Mouse (Mus musculus) limb, embryonic 13.5 days (tissue): ENCODE data around the gene Nav2. TPM values are rescaled to one million over a fixed set of nuclear protein-coding genes. Genes with fewer than 3 reads are reported as not detected.

Experiments
- ATAC-seq: fragments of 200-750 bp; cut with Nextera tagmentation; 2 replicates; pipeline ENCODE4 v1.8.0; 2017; ENCODE audit warnings: low read depth, moderate number of reproducible peaks, moderate TSS enrichment; ENCODE audit not compliant: low FRiP score
- H3K27ac ChIP-seq: fragments of 300-500 bp; sonication (generic); 2 replicates; pipeline ENCODE4 v1.5.1; 2015; ENCODE audit warnings: inconsistent platforms, mild to moderate bottlenecking, moderate library complexity
- H3K27me3 ChIP-seq: fragments of 300-500 bp; sonication (generic); 2 replicates; pipeline ENCODE4 v1.6.1; 2015; ENCODE audit warnings: mild to moderate bottlenecking, inconsistent platforms
- H3K36me3 ChIP-seq: fragments of 300-500 bp; sonication (generic); 2 replicates; pipeline ENCODE4 v1.6.1; 2015; ENCODE audit warnings: inconsistent platforms, mild to moderate bottlenecking, moderate library complexity
- H3K4me1 ChIP-seq: fragments of 300-500 bp; sonication (generic); 2 replicates; pipeline ENCODE4 v1.6.1; 2015; ENCODE audit warnings: inconsistent platforms
- H3K4me2 ChIP-seq: fragments of 300-500 bp; sonication (generic); replicated peaks from 2 replicates; pipeline ENCODE4 v1.6.1; 2015; ENCODE audit warnings: inconsistent platforms, mild to moderate bottlenecking, moderate library complexity
- H3K4me3 ChIP-seq: fragments of 300-500 bp; sonication (generic); 2 replicates; pipeline ENCODE4 v1.5.1; 2015; ENCODE audit warnings: moderate library complexity, mild to moderate bottlenecking, inconsistent platforms
- H3K9ac ChIP-seq: fragments of 300-500 bp; sonication (generic); 2 replicates; pipeline ENCODE4 v1.6.1; 2015; ENCODE audit warnings: mild to moderate bottlenecking, inconsistent platforms
- H3K9me3 ChIP-seq: fragments of 300-500 bp; sonication (generic); 2 replicates; pipeline ENCODE4 v1.6.1; 2016; ENCODE audit warnings: inconsistent platforms
- WGBS: fragments of 180-500 bp; shearing (Covaris S2); methylation state at CpG from one replicate; pipeline ENCODE4 v1.1.7; 2015; 5-methylcytosine and 5-hydroxymethylcytosine counted together
- polyA plus RNA-seq: library from polyadenylated mRNA; unstranded; fragments of >200 nt; fragmentation: Nextera tagmentation; extraction: Ambion mirVana; gene quantifications from 2 replicates; pipeline ENCODE4 v1.2.1, GENCODE M21; 2015

Nav2 gene
- polyA plus RNA-seq, 1 experiment from 2014 or later, result 17.4 TPM

DNA sequence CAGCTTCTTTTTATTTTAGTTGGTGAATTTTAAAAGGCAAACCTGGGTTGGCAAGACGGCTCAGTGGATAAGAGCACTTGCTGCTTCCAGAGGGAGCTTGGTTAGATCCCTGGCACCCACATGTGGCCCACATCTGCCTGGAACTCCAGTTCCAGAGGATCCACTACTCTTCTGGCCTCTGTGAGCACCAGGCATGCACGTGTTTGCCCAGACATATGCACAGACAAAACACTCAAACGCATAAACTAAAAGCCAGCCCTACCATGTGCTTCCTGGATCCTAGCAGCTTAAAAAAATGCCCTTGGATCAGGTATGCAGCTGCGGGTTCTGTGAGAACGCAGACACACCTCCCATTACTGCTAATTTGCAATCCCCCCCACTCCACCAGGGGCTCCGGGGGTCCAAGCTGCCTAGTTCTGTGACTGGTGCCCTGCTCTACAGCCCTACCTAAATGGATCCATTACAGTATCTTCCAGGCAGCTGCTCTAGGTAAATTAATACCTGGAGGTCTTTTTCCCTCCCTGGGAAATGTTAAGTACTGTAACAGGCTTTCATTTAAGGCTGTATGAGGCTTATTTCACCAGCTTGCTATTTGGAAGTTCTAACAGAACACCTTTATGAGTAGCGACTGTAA, 603.4 kb downstream of the Nav2 start:
- no peak overlapping the region for H3K9ac ChIP-seq
- no peaks in the 10 kb centered on the region; the same call in 1 of the 2 replicates for H3K36me3 ChIP-seq
- H3K4me1 ChIP-seq, result peaks cover 54% of the 10 kb centered on the region
- H3K4me3 ChIP-seq, result no peak overlapping the region
- peak overlapping the region; percentile 76 for H3K27ac ChIP-seq
- 11% methylated on average over 7 of the region's 7 CpGs for WGBS
- ATAC-seq, result peak; percentile 72
- H3K4me2 ChIP-seq, result peak overlapping the region; percentile 17
- no peaks in the 10 kb centered on the region for H3K9me3 ChIP-seq
- peaks cover 9% of the 10 kb centered on the region; the same call in 1 of the 2 replicates for H3K27me3 ChIP-seq

DNA sequence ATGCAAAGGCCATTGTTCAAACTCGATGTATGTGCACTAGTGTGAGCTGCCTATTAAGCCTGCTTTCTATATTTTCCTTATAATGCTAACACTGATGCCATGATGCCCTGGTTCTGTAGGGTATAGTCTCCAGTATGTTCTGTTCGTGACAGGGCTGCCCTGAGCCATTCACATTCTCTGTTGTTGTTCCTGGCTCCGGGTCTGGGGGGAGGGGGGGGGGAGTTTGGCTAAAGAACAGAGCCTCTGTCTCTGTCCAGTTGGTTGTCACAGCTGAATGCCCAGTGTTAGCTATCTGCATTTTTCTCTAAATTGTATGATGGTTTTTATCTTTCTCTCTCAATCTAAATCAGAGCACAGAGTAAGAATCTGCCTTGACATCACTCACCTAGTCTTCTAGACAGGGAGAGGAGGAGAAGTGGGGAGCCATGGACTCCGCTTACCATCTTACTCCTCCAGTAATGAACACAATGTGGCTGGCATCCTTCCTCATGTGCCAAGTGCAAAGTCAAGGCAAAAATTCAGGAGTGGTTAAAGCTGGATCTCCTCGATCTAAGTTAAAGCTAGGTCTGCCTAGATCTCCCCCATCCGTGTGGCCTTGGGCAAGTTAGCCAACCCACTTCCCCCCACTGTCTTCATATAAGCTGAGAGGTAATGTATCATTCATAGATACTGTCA, 605.4 kb downstream of the Nav2 start:
- 81% methylated on average over 6 of the region's 6 CpGs for WGBS
- no peak for ATAC-seq

DNA sequence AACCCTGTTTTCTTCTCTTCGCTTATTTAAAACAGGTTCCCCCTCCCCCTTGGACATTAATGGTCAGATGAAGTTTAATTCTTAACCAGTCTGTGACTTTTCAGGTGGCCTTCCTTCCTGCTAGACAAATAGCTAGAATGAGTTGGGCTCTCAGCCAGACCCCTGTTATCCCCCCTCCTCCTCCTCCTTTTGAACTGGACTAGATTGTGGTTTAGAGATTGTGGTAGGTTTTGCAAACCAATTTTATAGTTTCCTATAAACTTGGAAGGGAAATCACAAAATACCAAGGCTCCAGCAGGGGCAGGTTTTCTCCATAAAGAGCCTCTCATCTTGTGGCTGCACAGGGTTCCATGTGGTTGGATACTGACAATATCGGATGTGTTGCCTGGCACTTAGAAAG, 606.5 kb downstream of the Nav2 start:
- Histone ChIP-seq H3K36me3 (no peaks in the 10 kb centered on the region), H3K4me1 (peaks cover 52% of the 10 kb centered on the region), H3K27me3 (peaks cover 10% of the 10 kb centered on the region; the same call in 1 of the 2 replicates), H3K9me3 (no peaks in the 10 kb centered on the region), H3K9ac (no peak overlapping the region), H3K4me2 (no peak overlapping the region), H3K27ac (no peak overlapping the region; the same call in 1 of the 2 replicates), H3K4me3 (no peak overlapping the region)
- no peak for ATAC-seq
- WGBS, result 48% methylated on average over 2 of the region's 2 CpGs

More for the DNA sequence above, 605.4 kb downstream of the Nav2 start:
- peaks cover 54% of the 10 kb centered on the region for H3K4me1 ChIP-seq
- H3K4me2 ChIP-seq, result no peak overlapping the region
- no peak overlapping the region for H3K9ac ChIP-seq
- no peak overlapping the region for H3K27ac ChIP-seq
- H3K9me3 ChIP-seq, result no peaks in the 10 kb centered on the region
- no peak overlapping the region for H3K4me3 ChIP-seq
- no peaks in the 10 kb centered on the region for H3K36me3 ChIP-seq
- H3K27me3 ChIP-seq, result peaks cover 10% of the 10 kb centered on the region; the same call in 1 of the 2 replicates

DNA sequence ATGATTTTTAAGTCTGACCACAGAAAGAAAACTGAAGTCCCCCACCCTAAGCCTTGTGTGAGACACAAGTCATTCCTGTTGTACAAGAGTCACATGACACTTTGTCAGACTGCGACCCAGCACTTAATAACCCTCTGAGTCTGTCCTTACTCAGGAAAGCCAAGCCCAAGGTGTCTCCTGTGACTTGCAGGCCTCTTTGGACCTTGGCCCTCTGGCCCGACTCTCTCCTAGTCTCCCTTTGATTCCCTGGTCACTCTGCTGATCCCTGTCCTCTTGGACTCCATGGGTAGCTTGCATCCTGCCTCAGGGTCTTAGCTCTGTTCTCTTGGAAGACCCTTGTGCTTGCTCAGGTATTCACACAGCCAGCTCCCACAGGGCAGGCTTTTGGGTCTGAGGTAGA, 612.0 kb downstream of the Nav2 start:
- Histone ChIP-seq H3K36me3 (no peaks in the 10 kb centered on the region), H3K9ac (no peak overlapping the region), H3K27me3 (peaks cover 28% of the 10 kb centered on the region; the same call in 1 of the 2 replicates), H3K27ac (no peak overlapping the region), H3K9me3 (no peaks in the 10 kb centered on the region), H3K4me3 (no peak overlapping the region), H3K4me1 (peaks cover 55% of the 10 kb centered on the region), H3K4me2 (no peak overlapping the region)
- ATAC-seq, result no peak
- WGBS, result 45% methylated on average over 2 of the region's 2 CpGs

DNA sequence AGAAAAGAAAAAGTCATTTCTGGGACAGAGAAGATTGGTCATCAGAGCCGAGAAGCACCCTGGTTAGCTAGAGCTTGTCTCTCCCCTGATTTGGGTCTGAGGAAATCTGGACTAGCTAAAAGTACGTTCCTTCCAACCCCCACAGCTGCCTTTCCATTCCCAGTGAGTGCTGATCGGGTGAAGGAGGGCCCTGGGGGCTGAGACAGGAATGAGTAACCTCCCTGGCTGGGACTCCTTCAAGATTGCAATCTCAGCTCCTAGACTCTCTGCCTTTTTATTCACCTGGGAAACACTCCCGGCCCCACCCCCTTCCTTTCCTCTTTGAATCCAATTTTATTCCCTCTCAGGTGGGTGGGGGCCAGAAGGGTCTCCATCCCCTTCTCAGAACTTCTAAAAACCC, 612.8 kb downstream of the Nav2 start:
- WGBS, result 7% methylated on average over 4 of the region's 4 CpGs
- peaks cover 56% of the 10 kb centered on the region for H3K4me1 ChIP-seq
- no peaks in the 10 kb centered on the region for H3K36me3 ChIP-seq
- H3K27me3 ChIP-seq, result peaks cover 25% of the 10 kb centered on the region; the same call in 1 of the 2 replicates
- no peak for ATAC-seq
- H3K27ac ChIP-seq, result no peak overlapping the region
- no peak overlapping the region for H3K9ac ChIP-seq
- no peak overlapping the region for H3K4me3 ChIP-seq
- H3K9me3 ChIP-seq, result no peaks in the 10 kb centered on the region
- peak overlapping the region; percentile 82 for H3K4me2 ChIP-seq

DNA sequence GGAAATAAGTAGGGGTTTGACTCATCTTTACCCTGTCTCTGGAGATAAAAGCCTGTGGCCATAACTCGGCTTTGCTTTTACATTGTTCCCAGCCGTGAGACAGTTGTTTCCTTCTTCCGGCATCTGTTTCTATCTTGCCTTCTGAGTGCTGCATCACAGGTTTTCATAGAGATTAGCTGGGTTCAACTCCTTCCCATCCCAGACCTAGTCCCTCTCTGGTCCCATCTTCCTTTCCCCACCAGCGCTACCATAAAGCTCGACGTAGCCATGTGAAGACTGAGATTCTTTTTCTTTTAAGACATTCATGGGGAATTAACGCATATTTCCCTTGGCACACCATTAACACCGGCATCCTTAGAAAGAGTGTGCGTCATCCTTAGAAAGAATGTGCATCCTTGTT, 613.5 kb downstream of the Nav2 start:
- no peak overlapping the region for H3K27ac ChIP-seq
- peaks cover 56% of the 10 kb centered on the region for H3K4me1 ChIP-seq
- H3K4me2 ChIP-seq, result peak overlapping the region; percentile 82
- H3K36me3 ChIP-seq, result no peaks in the 10 kb centered on the region
- H3K4me3 ChIP-seq, result peak overlapping the region; percentile 47
- ATAC-seq, result no peak; the same call in 1 of the 2 replicates
- H3K9ac ChIP-seq, result no peak overlapping the region
- peaks cover 25% of the 10 kb centered on the region; the same call in 1 of the 2 replicates for H3K27me3 ChIP-seq
- WGBS, result 4% methylated on average over 9 of the region's 9 CpGs
- no peaks in the 10 kb centered on the region for H3K9me3 ChIP-seq

DNA sequence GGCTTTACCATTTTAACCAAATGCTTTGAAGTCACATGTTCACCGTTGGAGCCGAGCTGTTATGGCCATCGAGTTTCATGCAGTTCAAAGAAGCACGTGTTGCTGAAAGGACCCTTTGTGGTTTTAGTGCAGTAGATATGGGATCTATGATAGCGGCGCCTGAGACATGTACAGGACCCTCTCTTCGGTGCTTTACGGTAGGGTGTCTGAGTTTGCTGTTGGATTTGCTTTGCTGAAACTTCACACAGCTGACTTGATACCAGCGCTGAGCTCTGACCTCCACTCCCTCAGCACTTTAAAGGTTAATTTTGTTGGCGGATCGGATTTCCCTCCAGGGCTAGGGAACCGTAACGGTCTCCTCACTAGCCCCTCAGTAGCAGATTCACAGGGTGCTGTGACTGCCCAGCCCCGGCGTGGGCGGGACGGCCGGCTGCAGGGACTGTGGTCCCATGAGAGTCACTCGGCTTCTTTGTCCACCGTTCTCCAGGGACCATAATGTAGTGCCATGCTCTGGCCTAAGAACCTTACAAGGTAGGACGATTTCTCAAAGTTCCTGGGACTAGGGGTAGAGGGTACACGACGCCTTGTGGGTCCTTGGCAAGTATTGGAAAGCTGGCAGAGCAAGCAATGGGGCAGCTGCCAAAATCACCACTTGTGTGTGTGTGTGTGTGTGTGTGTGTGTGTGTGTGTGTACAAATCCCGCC, 614.0 kb downstream of the Nav2 start:
- Histone ChIP-seq H3K36me3 (no peaks in the 10 kb centered on the region), H3K9ac (peak overlapping the region; percentile 55), H3K9me3 (no peaks in the 10 kb centered on the region), H3K27ac (peak overlapping the region; percentile 65; the same call in 1 of the 2 replicates), H3K27me3 (peaks cover 25% of the 10 kb centered on the region; the same call in 1 of the 2 replicates), H3K4me1 (peaks cover 61% of the 10 kb centered on the region), H3K4me2 (peak overlapping the region; percentile 82), H3K4me3 (peak overlapping the region; percentile 47)
- WGBS, result under 1% methylated on average over 24 of the region's 24 CpGs
- ATAC-seq, result peak; percentile 74

DNA sequence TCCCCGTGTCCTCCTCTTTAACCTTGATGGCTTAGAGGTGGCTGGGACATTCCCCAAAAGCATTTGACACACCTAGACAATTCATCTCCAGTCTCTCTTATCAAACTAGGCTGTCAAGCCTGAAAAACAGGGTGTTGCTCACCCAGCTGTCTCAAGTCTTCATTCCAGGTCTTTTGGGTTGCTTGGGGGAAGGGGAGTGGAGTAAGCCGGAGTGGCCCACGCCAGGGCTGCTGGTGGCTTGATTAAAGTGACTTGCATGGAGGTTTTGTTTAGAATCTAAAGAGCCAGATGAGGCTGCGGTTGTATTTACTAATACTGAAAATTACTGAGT, 614.6 kb downstream of the Nav2 start:
- ATAC-seq, result no peak
- Histone ChIP-seq H3K27ac (no peak overlapping the region), H3K9ac (peak overlapping the region; percentile 55), H3K4me2 (peak overlapping the region; percentile 82), H3K27me3 (peaks cover 20% of the 10 kb centered on the region; the same call in 1 of the 2 replicates), H3K9me3 (no peaks in the 10 kb centered on the region), H3K36me3 (no peaks in the 10 kb centered on the region), H3K4me1 (peaks cover 65% of the 10 kb centered on the region), H3K4me3 (peak overlapping the region; percentile 47)
- 11% methylated on average over 4 of the region's 4 CpGs for WGBS

DNA sequence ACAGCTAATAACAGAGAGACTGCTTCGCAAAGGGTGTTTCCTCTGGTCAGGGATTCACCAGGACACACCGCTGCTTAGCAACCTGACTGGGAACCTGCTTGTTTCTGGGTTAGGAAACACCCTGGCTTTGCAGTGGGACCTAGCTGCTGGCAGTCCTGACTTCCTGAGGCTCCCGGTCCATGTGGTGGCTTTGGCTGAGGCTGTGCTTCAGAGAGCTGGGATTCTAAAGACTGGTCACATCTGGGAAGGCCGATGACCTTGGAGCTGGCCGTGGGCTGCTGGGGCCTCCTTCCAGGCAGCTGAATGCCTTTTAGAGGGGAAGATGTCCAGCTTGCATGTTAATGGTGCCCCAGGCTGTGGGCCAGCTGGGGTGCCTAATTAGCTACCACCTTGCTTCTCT, 615.2 kb downstream of the Nav2 start:
- WGBS, result 23% methylated on average over 5 of the region's 5 CpGs
- H3K27me3 ChIP-seq, result peaks cover 18% of the 10 kb centered on the region; the same call in 1 of the 2 replicates
- peak overlapping the region; percentile 10; the same call in 1 of the 2 replicates for H3K27ac ChIP-seq
- peak overlapping the region; percentile 82 for H3K4me2 ChIP-seq
- H3K9me3 ChIP-seq, result no peaks in the 10 kb centered on the region
- H3K4me1 ChIP-seq, result peaks cover 71% of the 10 kb centered on the region
- no peaks in the 10 kb centered on the region for H3K36me3 ChIP-seq
- ATAC-seq, result no peak
- H3K9ac ChIP-seq, result 0 out of 2 replicates have a peak overlapping the region, but pooled peaks have one; percentile 32
- H3K4me3 ChIP-seq, result peak overlapping the region; percentile 47

DNA sequence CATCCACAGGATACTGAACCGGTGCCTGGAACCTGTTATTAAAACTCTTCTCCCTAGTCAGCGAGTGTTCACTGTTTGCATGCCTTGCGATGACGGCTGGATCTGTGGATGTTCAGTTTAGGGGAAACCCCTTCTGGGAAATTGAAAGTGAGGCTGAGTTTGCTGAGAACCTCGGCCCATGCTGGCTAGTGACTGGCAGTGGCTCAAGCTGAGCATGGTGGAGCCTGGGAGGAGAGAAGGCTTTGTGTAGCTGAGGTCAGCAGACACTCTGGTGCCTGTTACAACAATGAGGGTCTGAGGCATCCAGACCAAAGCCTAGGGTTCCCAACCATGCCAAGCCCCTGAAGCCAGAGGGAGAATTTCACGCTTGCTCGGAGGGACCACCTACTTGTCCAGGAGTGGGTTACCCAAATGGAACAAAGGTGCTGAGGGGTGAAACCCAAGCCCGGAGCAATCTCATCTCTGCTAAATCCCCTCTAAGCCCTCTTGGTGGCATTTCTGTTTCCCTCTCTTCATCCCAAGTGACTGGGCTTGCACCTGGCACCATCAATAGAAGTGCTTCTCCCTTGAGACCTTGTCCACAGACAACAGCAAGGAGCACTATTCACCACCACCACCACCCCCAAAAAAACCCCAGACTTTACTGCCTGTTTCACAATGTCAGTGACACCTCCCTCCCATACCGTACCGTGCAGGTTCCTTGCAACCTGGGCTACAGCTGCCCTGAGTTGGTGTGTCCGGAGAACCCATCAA, 617.0 kb downstream of the Nav2 start:
- 0 out of 2 replicates have a peak overlapping the region, but pooled peaks have one; percentile 31 for H3K9ac ChIP-seq
- WGBS, result 48% methylated on average over 11 of the region's 11 CpGs
- H3K4me2 ChIP-seq, result peak overlapping the region; percentile 36

DNA sequence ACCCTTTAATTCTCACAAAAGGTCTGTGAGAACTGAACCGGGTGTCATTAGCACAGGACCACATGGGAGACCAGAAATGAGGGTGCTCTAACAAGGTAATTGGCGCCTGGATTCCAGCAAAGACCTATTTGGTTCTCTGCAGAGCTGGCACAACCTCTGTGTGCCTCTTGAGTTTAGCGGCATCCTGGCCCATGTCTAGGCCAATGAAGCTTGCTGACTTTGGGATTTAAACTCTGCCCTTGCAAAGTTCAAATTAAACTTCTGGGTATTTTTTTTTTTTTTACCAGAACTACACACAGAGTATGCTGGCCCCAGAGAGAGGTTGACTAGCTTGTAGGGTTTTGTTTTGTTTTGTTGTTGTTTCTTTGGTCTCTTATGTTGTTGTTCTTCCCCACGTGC, 617.6 kb downstream of the Nav2 start:
- H3K4me3 ChIP-seq, result no peak overlapping the region
- 73% methylated on average over 4 of the region's 4 CpGs for WGBS
- H3K27me3 ChIP-seq, result peaks cover 12% of the 10 kb centered on the region; the same call in 1 of the 2 replicates
- ATAC-seq, result no peak
- peaks cover 60% of the 10 kb centered on the region for H3K4me1 ChIP-seq
- no peak overlapping the region for H3K9ac ChIP-seq
- H3K27ac ChIP-seq, result no peak overlapping the region
- H3K4me2 ChIP-seq, result no peak overlapping the region
- no peaks in the 10 kb centered on the region for H3K36me3 ChIP-seq
- H3K9me3 ChIP-seq, result no peaks in the 10 kb centered on the region

More for the DNA sequence above, 617.0 kb downstream of the Nav2 start:
- Histone ChIP-seq H3K4me1 (peaks cover 63% of the 10 kb centered on the region), H3K9me3 (no peaks in the 10 kb centered on the region), H3K36me3 (no peaks in the 10 kb centered on the region), H3K27ac (no peak overlapping the region), H3K27me3 (peaks cover 18% of the 10 kb centered on the region; the same call in 1 of the 2 replicates), H3K4me3 (no peak overlapping the region; the same call in 1 of the 2 replicates)
- no peak for ATAC-seq
